Mouse (Mus musculus): ENCODE results near the gene Gm37240. TPM values are rescaled to one million over a fixed set of nuclear protein-coding genes. Genes with fewer than 3 reads are reported as not detected.

Gm37240 gene
- polyA plus RNA-seq, 1 experiment from 2014 or later = 0.93 TPM

- Histone ChIP-seq H3K9me3 (ENCODE audit: control insufficient read depth, low read length) (no peaks in the 10 kb centered on the region), H3K36me3 (ENCODE audit: control insufficient read depth, insufficient read depth, low read length) (no peaks in the 10 kb centered on the region), H3K4me3 (ENCODE audit: low read length) (no peak overlapping the region), H3K27me3 (replicated peaks; ENCODE audit: control insufficient read depth, insufficient read depth, low read length) (no peaks in the 10 kb centered on the region), H3K9ac (ENCODE audit: low read depth, low read length) (no peak overlapping the region), H3K4me2 (ENCODE audit: low read length) (no peak overlapping the region), H3K4me1 (ENCODE audit: control insufficient read depth, insufficient read depth, low read depth, low read length) (peaks cover 4% of the 10 kb centered on the region; the same call in 1 of the 2 replicates), H3K27ac (ENCODE audit: low read depth, low read length) (no peak overlapping the region)
- 77% methylated on average over 7 of the region's 7 CpGs for WGBS
- no peak for ATAC-seq
Measured at GRCm38 (mm10) chr3:85659681-85660080, 227.6 kb downstream of the Gm37240 start.

GRCm38 (mm10) chr3:85655538-85655937, 231.8 kb downstream of the Gm37240 start:
- WGBS = 94% methylated on average over 3 of the region's 3 CpGs
- no peak for ATAC-seq
- H3K27me3 ChIP-seq (replicated peaks; ENCODE audit: control insufficient read depth, insufficient read depth, low read length) = no peaks in the 10 kb centered on the region

GRCm38 (mm10) chr3:85652727-85653665, 234.3 kb downstream of the Gm37240 start:
- 72% methylated on average over 4 of the region's 4 CpGs for WGBS
- ATAC-seq = peak; percentile 17; the same call in 1 of the 2 replicates
- Histone ChIP-seq H3K4me3 (ENCODE audit: low read length) (no peak overlapping the region), H3K9me3 (ENCODE audit: control insufficient read depth, low read length) (no peaks in the 10 kb centered on the region), H3K9ac (ENCODE audit: low read depth, low read length) (no peak overlapping the region), H3K27ac (ENCODE audit: low read depth, low read length) (no peak overlapping the region), H3K27me3 (replicated peaks; ENCODE audit: control insufficient read depth, insufficient read depth, low read length) (no peaks in the 10 kb centered on the region), H3K4me1 (ENCODE audit: control insufficient read depth, insufficient read depth, low read depth, low read length) (no peaks in the 10 kb centered on the region; the same call in 1 of the 2 replicates), H3K36me3 (ENCODE audit: control insufficient read depth, insufficient read depth, low read length) (no peaks in the 10 kb centered on the region), H3K4me2 (ENCODE audit: low read length) (no peak overlapping the region)

More at GRCm38 (mm10) chr3:85655538-85655937, 231.8 kb downstream of the Gm37240 start:
- H3K4me1 ChIP-seq (ENCODE audit: control insufficient read depth, insufficient read depth, low read depth, low read length) = no peaks in the 10 kb centered on the region; the same call in 1 of the 2 replicates
- H3K4me3 ChIP-seq (ENCODE audit: low read length) = no peak overlapping the region
- H3K36me3 ChIP-seq (ENCODE audit: control insufficient read depth, insufficient read depth, low read length) = no peaks in the 10 kb centered on the region
- H3K9me3 ChIP-seq (ENCODE audit: control insufficient read depth, low read length) = no peaks in the 10 kb centered on the region
- no peak overlapping the region for H3K4me2 ChIP-seq (ENCODE audit: low read length)
- H3K9ac ChIP-seq (ENCODE audit: low read depth, low read length) = no peak overlapping the region
- no peak overlapping the region for H3K27ac ChIP-seq (ENCODE audit: low read depth, low read length)

- no peak overlapping the region for H3K4me3 ChIP-seq (ENCODE audit: low read length)
- no peaks in the 10 kb centered on the region for H3K27me3 ChIP-seq (replicated peaks; ENCODE audit: control insufficient read depth, insufficient read depth, low read length)
- H3K27ac ChIP-seq (ENCODE audit: low read depth, low read length) = no peak overlapping the region
- no peaks in the 10 kb centered on the region for H3K4me1 ChIP-seq (ENCODE audit: control insufficient read depth, insufficient read depth, low read depth, low read length)
- no peaks in the 10 kb centered on the region for H3K36me3 ChIP-seq (ENCODE audit: control insufficient read depth, insufficient read depth, low read length)
- H3K9ac ChIP-seq (ENCODE audit: low read depth, low read length) = no peak overlapping the region
- WGBS = 93% methylated on average over 4 of the region's 4 CpGs
- no peaks in the 10 kb centered on the region for H3K9me3 ChIP-seq (ENCODE audit: control insufficient read depth, low read length)
- no peak for ATAC-seq
- H3K4me2 ChIP-seq (ENCODE audit: low read length) = no peak overlapping the region
Measured at GRCm38 (mm10) chr3:85649176-85649575, 238.1 kb downstream of the Gm37240 start.

- H3K36me3 ChIP-seq (ENCODE audit: control insufficient read depth, insufficient read depth, low read length) = no peaks in the 10 kb centered on the region
- H3K27ac ChIP-seq (ENCODE audit: low read depth, low read length) = no peak overlapping the region
- H3K9ac ChIP-seq (ENCODE audit: low read depth, low read length) = no peak overlapping the region
- H3K27me3 ChIP-seq (replicated peaks; ENCODE audit: control insufficient read depth, insufficient read depth, low read length) = no peaks in the 10 kb centered on the region
- no peak overlapping the region for H3K4me3 ChIP-seq (ENCODE audit: low read length)
- H3K9me3 ChIP-seq (ENCODE audit: control insufficient read depth, low read length) = no peaks in the 10 kb centered on the region
- no peaks in the 10 kb centered on the region for H3K4me1 ChIP-seq (ENCODE audit: control insufficient read depth, insufficient read depth, low read depth, low read length)
- WGBS = 82% methylated on average over 7 of the region's 7 CpGs
- no peak for ATAC-seq
- no peak overlapping the region for H3K4me2 ChIP-seq (ENCODE audit: low read length)
Measured at GRCm38 (mm10) chr3:85645517-85646004, 241.8 kb downstream of the Gm37240 start.

GRCm38 (mm10) chr3:85644814-85645213, 242.5 kb downstream of the Gm37240 start:
- H3K27me3 ChIP-seq (replicated peaks; ENCODE audit: control insufficient read depth, insufficient read depth, low read length) = no peaks in the 10 kb centered on the region
- H3K9ac ChIP-seq (ENCODE audit: low read depth, low read length) = no peak overlapping the region
- no peak overlapping the region for H3K4me2 ChIP-seq (ENCODE audit: low read length)
- ATAC-seq = no peak
- H3K4me1 ChIP-seq (ENCODE audit: control insufficient read depth, insufficient read depth, low read depth, low read length) = no peaks in the 10 kb centered on the region
- H3K36me3 ChIP-seq (ENCODE audit: control insufficient read depth, insufficient read depth, low read length) = no peaks in the 10 kb centered on the region
- WGBS = 97% methylated on average over 3 of the region's 3 CpGs
- no peaks in the 10 kb centered on the region for H3K9me3 ChIP-seq (ENCODE audit: control insufficient read depth, low read length)
- no peak overlapping the region for H3K27ac ChIP-seq (ENCODE audit: low read depth, low read length)
- no peak overlapping the region for H3K4me3 ChIP-seq (ENCODE audit: low read length)

- no peak for ATAC-seq
- Histone ChIP-seq H3K36me3 (ENCODE audit: control insufficient read depth, insufficient read depth, low read length) (no peaks in the 10 kb centered on the region), H3K4me1 (ENCODE audit: control insufficient read depth, insufficient read depth, low read depth, low read length) (no peaks in the 10 kb centered on the region), H3K9me3 (ENCODE audit: control insufficient read depth, low read length) (no peaks in the 10 kb centered on the region), H3K4me3 (ENCODE audit: low read length) (no peak overlapping the region), H3K27ac (ENCODE audit: low read depth, low read length) (no peak overlapping the region), H3K9ac (ENCODE audit: low read depth, low read length) (no peak overlapping the region), H3K4me2 (ENCODE audit: low read length) (no peak overlapping the region), H3K27me3 (replicated peaks; ENCODE audit: control insufficient read depth, insufficient read depth, low read length) (no peaks in the 10 kb centered on the region)
- WGBS = 87% methylated on average over 3 of the region's 3 CpGs
Measured at GRCm38 (mm10) chr3:85641751-85642150, 245.6 kb downstream of the Gm37240 start.

GRCm38 (mm10) chr3:85636716-85637447, 250.4 kb downstream of the Gm37240 start:
- Histone ChIP-seq H3K4me1 (ENCODE audit: control insufficient read depth, insufficient read depth, low read depth, low read length) (no peaks in the 10 kb centered on the region), H3K27me3 (replicated peaks; ENCODE audit: control insufficient read depth, insufficient read depth, low read length) (no peaks in the 10 kb centered on the region), H3K4me2 (ENCODE audit: low read length) (no peak overlapping the region), H3K36me3 (ENCODE audit: control insufficient read depth, insufficient read depth, low read length) (no peaks in the 10 kb centered on the region), H3K4me3 (ENCODE audit: low read length) (no peak overlapping the region), H3K27ac (ENCODE audit: low read depth, low read length) (no peak overlapping the region), H3K9ac (ENCODE audit: low read depth, low read length) (no peak overlapping the region), H3K9me3 (ENCODE audit: control insufficient read depth, low read length) (no peaks in the 10 kb centered on the region)
- 93% methylated on average over 5 of the region's 5 CpGs for WGBS
- no peak for ATAC-seq

GRCm38 (mm10) chr3:85635591-85635990, 251.7 kb downstream of the Gm37240 start:
- H3K27me3 ChIP-seq (replicated peaks; ENCODE audit: control insufficient read depth, insufficient read depth, low read length) = no peaks in the 10 kb centered on the region
- no peaks in the 10 kb centered on the region for H3K4me1 ChIP-seq (ENCODE audit: control insufficient read depth, insufficient read depth, low read depth, low read length)
- WGBS = 93% methylated on average over 2 of the region's 2 CpGs
- no peaks in the 10 kb centered on the region for H3K9me3 ChIP-seq (ENCODE audit: control insufficient read depth, low read length)
- H3K9ac ChIP-seq (ENCODE audit: low read depth, low read length) = no peak overlapping the region
- H3K27ac ChIP-seq (ENCODE audit: low read depth, low read length) = no peak overlapping the region
- no peak for ATAC-seq
- no peaks in the 10 kb centered on the region for H3K36me3 ChIP-seq (ENCODE audit: control insufficient read depth, insufficient read depth, low read length)
- no peak overlapping the region for H3K4me3 ChIP-seq (ENCODE audit: low read length)
- no peak overlapping the region for H3K4me2 ChIP-seq (ENCODE audit: low read length)

Measured in hindbrain, embryonic 16.5 days (tissue).